Mouse (Mus musculus): ENCODE measurements around the gene Chpf.

DNA sequence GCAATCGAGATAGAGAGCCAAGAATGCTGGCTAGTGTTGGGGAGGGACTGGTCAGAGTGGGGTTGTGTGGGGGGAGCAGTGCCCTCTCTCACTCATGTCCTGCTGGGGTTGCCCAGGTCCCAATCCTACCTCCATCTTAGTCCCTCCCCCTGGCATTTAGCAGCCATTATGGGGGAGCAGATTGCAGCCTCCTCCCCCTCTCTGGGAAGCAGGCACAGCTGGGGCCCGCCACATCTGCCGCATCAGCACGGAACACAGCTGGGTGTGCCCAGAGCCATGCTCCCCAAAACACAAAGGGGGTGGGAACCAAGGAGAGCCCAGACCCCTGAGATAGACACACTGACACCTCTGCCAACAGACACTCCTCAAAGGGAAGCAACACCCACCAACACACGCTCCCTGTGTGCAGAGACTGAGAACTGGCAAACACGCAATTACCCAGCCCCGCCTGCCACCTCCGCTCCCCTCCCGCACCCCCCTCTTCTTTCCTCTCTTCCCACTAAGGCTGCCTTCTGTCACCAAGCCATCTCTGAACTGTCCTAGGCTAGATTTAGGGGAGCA, 33.9 kb downstream of the Chpf start:
- TF ChIP-seq POLR2A (IDR thresholded peaks at IDR 0.05; ENCODE audit: borderline replicate concordance, insufficient read depth, low read length) (no peak), CTCF (IDR thresholded peaks at IDR 0.05; ENCODE audit: borderline replicate concordance, insufficient read depth, low read depth, low read length) (no peak)
